Mouse (Mus musculus): Measurements from ENCODE around the gene Ssbp3.

DNA sequence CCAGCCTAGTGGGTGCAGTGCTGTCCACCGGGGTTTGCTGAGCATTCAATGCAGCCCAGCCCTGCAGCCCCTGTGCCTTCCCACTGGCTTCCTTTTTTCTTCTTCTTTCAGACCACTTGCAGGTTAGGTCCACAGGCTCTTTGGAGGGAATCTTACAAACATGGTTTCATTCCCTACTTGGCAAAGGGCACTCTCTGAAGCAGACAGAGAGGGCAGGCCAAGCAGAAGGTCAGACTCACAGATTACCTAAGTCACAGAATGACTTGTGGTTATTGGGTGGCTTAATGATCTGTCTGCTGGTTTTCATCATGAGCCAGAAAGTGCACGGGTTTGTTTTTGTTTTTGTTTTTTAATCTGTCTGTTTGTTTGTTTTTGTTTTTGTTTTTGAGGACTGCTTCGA is 93.8 kb downstream of the Ssbp3 start:
- TF ChIP-seq CTCF (IDR thresholded peaks at IDR 0.05; ENCODE audit: low read depth, low read length) = no peak
- no peak for TF ChIP-seq POLR2A (IDR thresholded peaks at IDR 0.05; ENCODE audit: extremely low read depth, insufficient read depth, low read length)
